Mouse (Mus musculus) forebrain, embryonic 12.5 days (tissue): ENCODE data around the gene Bmyc. TPM values are rescaled to one million over a fixed set of nuclear protein-coding genes. Genes with fewer than 3 reads are reported as not detected.
"Not testable (repeated sequence)": the region's sequence is repeated elsewhere in the genome, so short reads cannot be mapped to it uniquely, and the experiment has no call there.

Experiments used
- ATAC-seq: fragments of 200-750 bp; cut with Nextera tagmentation; 2 replicates; pipeline ENCODE4 v1.8.0; 2017; ENCODE audit warnings: moderate TSS enrichment; ENCODE audit not compliant: low FRiP score
- H3K27ac ChIP-seq: fragments of 300-500 bp; sonication (generic); 2 replicates; pipeline ENCODE4 v1.5.1; 2016; ENCODE audit warnings: mild to moderate bottlenecking
- H3K27me3 ChIP-seq: fragments of 300-500 bp; sonication (generic); 2 replicates; pipeline ENCODE4 v1.6.1; 2016; ENCODE audit warnings: mild to moderate bottlenecking
- H3K36me3 ChIP-seq: fragments of 300-500 bp; sonication (generic); replicated peaks from 2 replicates; pipeline ENCODE4 v1.6.1; 2016; ENCODE audit warnings: mild to moderate bottlenecking
- H3K4me1 ChIP-seq: fragments of 300-500 bp; sonication (generic); 2 replicates; pipeline ENCODE4 v1.6.1; 2016
- H3K4me2 ChIP-seq: fragments of 300-500 bp; sonication (generic); 2 replicates; pipeline ENCODE4 v1.6.1; 2016; ENCODE audit warnings: mild to moderate bottlenecking, moderate library complexity
- H3K4me3 ChIP-seq: fragments of 300-500 bp; sonication (generic); replicated peaks from 2 replicates; pipeline ENCODE4 v1.5.1; 2016; ENCODE audit warnings: mild to moderate bottlenecking
- H3K9ac ChIP-seq: fragments of 300-500 bp; sonication (generic); 2 replicates; pipeline ENCODE4 v1.6.1; 2016; ENCODE audit warnings: mild to moderate bottlenecking
- H3K9me3 ChIP-seq: fragments of 300-500 bp; sonication (generic); 2 replicates; pipeline ENCODE4 v1.6.1; 2016
- WGBS: fragments of 180-500 bp; shearing (Covaris S2); methylation state at CpG from one replicate; pipeline ENCODE4 v1.1.7; 2016; 5-methylcytosine and 5-hydroxymethylcytosine counted together
- polyA plus RNA-seq: library from polyadenylated mRNA; unstranded; fragments of >200 nt; fragmentation: Nextera tagmentation; extraction: Ambion mirVana; gene quantifications from 2 replicates; pipeline ENCODE4 v1.2.1, GENCODE M21; 2016

Bmyc gene
- polyA plus RNA-seq, 1 experiment from 2014 or later, result 81.0 TPM

DNA sequence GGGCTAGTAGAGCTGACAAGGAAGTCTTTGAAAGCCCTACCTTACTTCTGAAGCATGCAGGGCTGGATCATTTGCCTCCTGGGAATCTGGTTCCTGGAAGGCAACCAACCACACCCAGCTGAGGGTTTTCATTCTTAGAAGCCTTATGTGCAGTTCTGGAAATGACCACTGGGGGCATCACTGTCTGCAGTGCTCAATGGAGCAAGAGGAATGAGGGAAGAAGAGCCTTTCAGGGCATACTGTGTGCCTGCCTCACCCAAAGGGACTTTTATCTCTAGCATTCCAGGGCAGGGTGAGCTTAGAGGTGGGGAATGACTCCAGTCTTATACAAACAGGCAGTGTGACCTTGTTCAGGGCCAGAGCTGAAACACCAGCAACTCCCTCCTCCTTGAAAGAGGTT is 11.9 kb upstream of the Bmyc start:
- no peaks in the 10 kb centered on the region for H3K36me3 ChIP-seq
- no peak for ATAC-seq
- H3K4me3 ChIP-seq, result no peak overlapping the region
- no peaks in the 10 kb centered on the region for H3K4me1 ChIP-seq
- H3K4me2 ChIP-seq, result no peak overlapping the region
- no peaks in the 10 kb centered on the region for H3K9me3 ChIP-seq
- H3K27me3 ChIP-seq, result no peaks in the 10 kb centered on the region
- no peak overlapping the region for H3K27ac ChIP-seq
- H3K9ac ChIP-seq, result no peak overlapping the region

DNA sequence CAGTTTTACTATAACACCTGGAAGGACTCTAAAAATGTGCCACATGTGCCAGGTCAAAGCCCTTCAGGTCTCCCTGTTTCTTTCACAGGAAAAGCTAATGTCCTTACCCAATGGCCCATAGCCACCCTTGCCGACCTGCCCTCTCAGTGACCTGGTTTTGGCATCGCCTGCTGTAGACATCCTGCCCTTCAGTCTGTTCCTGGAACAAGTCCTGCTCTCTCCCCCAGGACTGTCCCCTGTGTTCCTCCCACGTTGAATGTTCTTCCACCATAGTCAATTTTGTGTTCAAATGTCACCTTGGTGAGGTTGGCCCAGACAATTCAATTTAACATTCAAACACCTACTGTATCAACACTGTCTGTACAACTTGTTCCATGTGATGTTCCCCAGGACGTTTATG is 9.6 kb upstream of the Bmyc start:
- H3K4me2 ChIP-seq, result no peak overlapping the region
- no peaks in the 10 kb centered on the region for H3K4me1 ChIP-seq
- no peak overlapping the region for H3K9ac ChIP-seq
- 0 out of 2 replicates have a peak, but pooled peaks cover 9% of the 10 kb centered on the region for H3K27me3 ChIP-seq
- H3K9me3 ChIP-seq, result no peaks in the 10 kb centered on the region
- ATAC-seq, result no peak
- whole genome bisulfite sequencing, result 74% methylated on average over 4 of the region's 4 CpGs
- H3K27ac ChIP-seq, result no peak overlapping the region
- H3K36me3 ChIP-seq, result no peaks in the 10 kb centered on the region
- no peak overlapping the region for H3K4me3 ChIP-seq

DNA sequence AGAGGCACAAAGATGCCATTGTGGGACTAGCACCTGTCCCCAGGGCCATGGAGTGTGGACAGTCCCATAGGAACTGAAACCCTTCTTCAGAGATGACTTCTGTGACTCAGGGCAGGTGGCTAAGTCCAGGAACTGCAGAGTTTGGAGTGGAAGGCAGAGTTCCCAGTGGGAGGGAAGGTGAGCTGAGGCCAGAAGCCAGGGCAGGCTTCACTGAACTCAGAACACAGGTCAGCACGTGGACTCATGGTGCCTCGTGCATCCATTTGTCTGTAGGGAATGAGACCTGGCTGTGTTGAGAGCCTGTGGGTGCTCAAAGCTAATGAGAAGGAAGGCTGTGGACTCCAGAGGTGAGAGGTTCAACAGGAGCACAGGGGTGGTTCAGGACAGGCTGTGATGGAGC is 7.8 kb upstream of the Bmyc start:
- no peaks in the 10 kb centered on the region for H3K9me3 ChIP-seq
- H3K4me3 ChIP-seq, result no peak overlapping the region
- WGBS, result 83% methylated on average over 2 of the region's 2 CpGs
- no peak overlapping the region for H3K4me2 ChIP-seq
- no peak overlapping the region for H3K9ac ChIP-seq
- no peak overlapping the region for H3K27ac ChIP-seq
- 0 out of 2 replicates have a peak, but pooled peaks cover 9% of the 10 kb centered on the region for H3K27me3 ChIP-seq
- H3K4me1 ChIP-seq, result no peaks in the 10 kb centered on the region
- ATAC-seq, result no peak
- H3K36me3 ChIP-seq, result no peaks in the 10 kb centered on the region

DNA sequence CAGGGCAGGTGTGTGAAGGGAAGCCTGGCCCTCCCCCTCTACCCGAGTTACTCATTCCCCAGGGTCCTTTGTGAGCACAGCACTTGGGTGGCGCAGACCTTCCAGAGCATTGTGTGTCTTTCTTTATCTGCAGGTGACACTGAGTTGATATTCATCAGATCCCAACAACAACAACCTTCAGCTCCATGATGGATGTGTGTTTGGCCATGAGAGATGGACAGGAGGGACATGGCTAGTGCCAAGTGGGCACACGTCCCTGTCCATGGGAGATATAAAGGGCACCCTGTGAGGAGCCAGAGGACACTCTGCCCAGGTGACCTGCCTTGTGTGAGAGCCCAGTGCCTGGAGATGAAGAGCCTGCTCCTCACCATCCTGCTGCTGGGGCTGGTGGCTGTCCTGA is 6.8 kb upstream of the Bmyc start, which contains the start of gene Obp2a:
Gene Obp2a (plus strand): TSS at position 301 of the 400 bp plus-strand sequence.
- H3K9ac ChIP-seq, ATAC-seq: not testable (repeated sequence)
- 81% methylated on average over 3 of the region's 3 CpGs for WGBS

DNA sequence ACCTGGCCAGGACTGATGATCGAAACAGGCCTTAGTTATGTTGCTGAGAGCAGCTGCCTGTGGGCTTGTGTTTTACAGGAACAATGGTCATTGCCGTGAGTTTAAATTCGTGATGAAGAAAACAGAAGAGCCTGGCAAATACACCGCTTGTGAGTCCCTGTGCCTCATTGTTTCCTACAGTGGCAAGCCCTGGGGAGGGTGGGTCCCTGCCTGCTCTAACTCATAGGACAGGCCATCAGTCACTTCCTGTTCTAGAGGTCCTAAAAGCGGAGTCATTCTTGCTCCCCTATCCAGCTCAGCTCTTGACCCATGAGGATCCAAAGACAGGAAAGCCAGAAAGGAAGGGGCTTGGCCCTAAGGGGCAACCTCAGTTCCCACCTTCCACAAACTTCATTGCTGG is 5.5 kb upstream of the Bmyc start:
- H3K9ac ChIP-seq, result no peak overlapping the region
- 85% methylated on average over 5 of the region's 5 CpGs for WGBS
- H3K4me1 ChIP-seq, result no peaks in the 10 kb centered on the region
- H3K27ac ChIP-seq, result no peak overlapping the region
- no peak overlapping the region for H3K4me2 ChIP-seq
- no peaks in the 10 kb centered on the region for H3K36me3 ChIP-seq
- no peak overlapping the region for H3K4me3 ChIP-seq
- no peak for ATAC-seq
- H3K27me3 ChIP-seq, result 0 out of 2 replicates have a peak, but pooled peaks cover 9% of the 10 kb centered on the region
- H3K9me3 ChIP-seq, result no peaks in the 10 kb centered on the region

More for the DNA sequence above, 6.8 kb upstream of the Bmyc start, which contains the start of gene Obp2a:
- not testable (repeated sequence) for H3K4me3 ChIP-seq, H3K9me3 ChIP-seq, H3K4me2 ChIP-seq, H3K36me3 ChIP-seq, H3K27ac ChIP-seq, H3K27me3 ChIP-seq, H3K4me1 ChIP-seq

DNA sequence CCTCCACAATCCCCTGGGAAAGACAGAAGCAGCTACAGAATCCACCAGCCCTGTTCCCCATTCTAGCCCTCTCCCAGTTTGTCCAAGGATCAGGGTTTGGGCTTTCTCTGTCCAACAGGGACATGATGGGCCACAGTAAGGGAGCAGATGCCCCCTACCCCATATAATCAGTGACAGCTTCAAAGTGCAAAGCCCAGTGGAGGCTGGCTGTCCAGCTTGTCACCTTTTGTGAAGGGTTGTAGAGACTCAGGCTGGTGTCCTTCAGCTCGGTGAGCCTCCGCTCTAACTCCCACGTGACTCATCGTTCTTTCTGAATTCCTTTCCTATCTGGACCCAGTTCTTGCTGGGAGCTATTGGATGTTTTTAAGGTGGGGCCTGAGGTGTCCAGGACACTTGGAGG is 2.8 kb upstream of the Bmyc start:
- H3K9me3 ChIP-seq, result no peaks in the 10 kb centered on the region
- no peak overlapping the region for H3K4me2 ChIP-seq
- H3K36me3 ChIP-seq, result no peaks in the 10 kb centered on the region
- WGBS, result 87% methylated on average over 4 of the region's 4 CpGs
- no peak overlapping the region for H3K9ac ChIP-seq
- no peak for ATAC-seq
- no peak overlapping the region for H3K27ac ChIP-seq
- H3K4me1 ChIP-seq, result peaks cover 10% of the 10 kb centered on the region
- H3K27me3 ChIP-seq, result 0 out of 2 replicates have a peak, but pooled peaks cover 9% of the 10 kb centered on the region
- H3K4me3 ChIP-seq, result no peak overlapping the region

DNA sequence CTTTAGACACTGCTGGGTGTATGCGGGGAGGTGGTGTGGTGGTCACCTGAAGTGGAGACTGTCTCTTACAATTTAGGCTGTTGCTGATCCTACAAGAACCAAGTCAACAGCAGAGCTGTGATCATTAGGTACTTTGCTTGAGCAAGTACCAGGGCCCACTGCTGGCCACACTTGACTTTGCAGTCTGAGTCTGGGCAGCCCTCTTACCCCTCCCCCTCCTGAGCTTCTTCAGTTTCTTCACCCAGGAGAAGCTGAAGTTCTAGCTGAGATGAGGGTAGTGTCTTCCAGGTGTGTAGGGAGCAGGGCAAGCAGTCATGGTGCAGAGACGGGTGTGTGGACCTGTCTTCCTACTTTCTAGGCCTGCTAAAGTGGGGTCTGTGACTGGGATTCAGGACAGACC is 1.6 kb downstream of the Bmyc start:
- no peaks in the 10 kb centered on the region for H3K9me3 ChIP-seq

DNA sequence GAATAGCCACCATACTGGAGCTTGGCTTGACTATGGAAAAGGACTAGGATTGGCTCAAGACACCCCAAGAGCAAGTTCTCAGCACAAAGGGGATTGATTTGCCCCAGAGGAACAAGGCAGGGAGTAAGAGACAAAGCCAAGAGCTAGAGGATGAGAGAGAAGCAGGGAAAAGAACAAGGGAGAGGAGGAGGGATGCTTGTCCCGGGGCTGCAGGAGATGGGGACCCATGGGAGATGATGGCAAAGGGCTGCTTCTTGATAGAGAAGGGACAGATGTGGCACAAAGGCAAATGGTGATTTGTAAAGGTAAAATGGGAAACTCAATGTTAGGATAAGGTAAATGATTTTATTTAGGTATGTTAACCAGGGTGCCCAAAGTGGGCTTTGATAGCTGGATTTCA is 2.5 kb downstream of the Bmyc start:
- not testable (repeated sequence) for H3K9ac ChIP-seq, H3K27ac ChIP-seq
- 96% methylated on average over 1 of the region's 1 CpGs for WGBS

More for the DNA sequence above, 1.6 kb downstream of the Bmyc start:
- Histone ChIP-seq H3K27me3 (no peaks in the 10 kb centered on the region), H3K4me1 (peaks cover 18% of the 10 kb centered on the region), H3K4me2 (peak overlapping the region; percentile 8; the same call in 1 of the 2 replicates), H3K4me3 (no peak overlapping the region), H3K9ac (no peak overlapping the region), H3K27ac (no peak overlapping the region), H3K36me3 (no peaks in the 10 kb centered on the region)
- ATAC-seq, result no peak
- WGBS, result 83% methylated on average over 2 of the region's 2 CpGs

DNA sequence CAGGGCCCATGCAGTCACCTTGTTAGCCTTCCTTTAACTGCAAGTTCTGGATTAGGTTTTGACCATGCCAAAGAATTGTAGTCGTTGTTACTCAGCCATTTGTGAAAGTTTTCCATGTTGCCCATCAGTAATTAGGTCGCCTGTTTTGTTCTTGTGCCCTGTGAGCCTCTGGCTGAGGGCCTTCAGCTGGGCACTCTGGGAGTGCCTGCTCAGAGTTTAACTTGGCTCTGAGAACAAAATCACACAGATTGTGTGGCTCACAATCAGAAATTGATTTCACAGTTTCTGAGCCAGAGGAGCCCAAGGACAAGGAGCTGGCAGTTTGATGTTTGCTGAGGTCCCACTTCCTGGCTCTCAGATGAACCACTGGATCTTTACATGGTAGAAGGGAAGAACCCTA is 3.3 kb downstream of the Bmyc start:
- not testable (repeated sequence) for H3K9me3 ChIP-seq, H3K27ac ChIP-seq, H3K9ac ChIP-seq, H3K4me3 ChIP-seq, H3K4me2 ChIP-seq, H3K27me3 ChIP-seq, ATAC-seq, H3K36me3 ChIP-seq
- 75% methylated on average over 2 of the region's 2 CpGs for whole genome bisulfite sequencing
- peaks cover 18% of the 10 kb centered on the region for H3K4me1 ChIP-seq

More for the DNA sequence above, 2.5 kb downstream of the Bmyc start:
- not testable (repeated sequence) for H3K4me3 ChIP-seq, H3K4me2 ChIP-seq, H3K27me3 ChIP-seq, ATAC-seq, H3K9me3 ChIP-seq, H3K36me3 ChIP-seq
- H3K4me1 ChIP-seq, result peaks cover 18% of the 10 kb centered on the region

DNA sequence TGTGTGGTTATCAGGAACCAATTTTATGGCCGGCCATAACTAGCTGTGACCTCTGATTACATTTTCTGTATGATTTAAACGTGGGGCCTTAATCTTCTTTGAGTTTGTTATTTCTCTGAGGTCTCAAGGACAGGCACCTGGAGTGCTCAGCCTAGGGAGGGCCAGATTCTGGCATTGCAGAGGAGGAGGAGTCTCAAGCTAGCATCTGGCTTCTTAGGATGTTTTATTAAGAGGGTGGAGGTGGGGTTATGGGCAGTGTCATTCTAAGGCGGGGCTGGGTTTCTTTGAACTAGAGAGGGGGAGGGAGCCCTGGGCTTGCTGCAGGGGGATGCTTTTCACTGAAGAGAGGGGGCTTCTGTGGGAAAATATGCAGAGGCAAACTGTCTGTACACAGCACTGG is 5.1 kb downstream of the Bmyc start:
- not testable (repeated sequence) for H3K9me3 ChIP-seq, H3K4me3 ChIP-seq, H3K27ac ChIP-seq, ATAC-seq, H3K36me3 ChIP-seq, H3K27me3 ChIP-seq, H3K9ac ChIP-seq, H3K4me2 ChIP-seq
- peaks cover 18% of the 10 kb centered on the region for H3K4me1 ChIP-seq
- 40% methylated on average over 3 of the region's 3 CpGs for WGBS

DNA sequence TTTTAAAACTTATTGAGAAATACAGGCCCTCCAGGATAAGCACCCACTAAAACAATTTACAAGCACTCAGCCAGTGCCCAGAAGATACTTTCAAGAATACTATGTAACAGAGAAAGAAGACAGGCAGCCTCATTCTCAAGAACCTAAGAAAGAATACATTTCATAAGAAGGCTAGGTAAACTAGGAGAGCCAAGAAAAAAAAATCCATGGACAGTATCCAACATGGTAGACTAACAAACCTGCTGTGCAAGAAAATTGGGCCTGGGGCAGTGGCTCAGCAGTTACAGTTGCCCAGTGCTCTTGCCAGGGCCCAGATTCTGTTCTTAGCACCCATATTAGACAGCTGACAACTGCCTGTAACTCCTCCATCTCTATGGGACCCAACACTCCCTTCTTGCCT is 10.7 kb downstream of the Bmyc start:
- no peak for ATAC-seq
- Histone ChIP-seq H3K4me3 (no peak overlapping the region), H3K9ac (no peak overlapping the region), H3K27me3 (no peaks in the 10 kb centered on the region), H3K4me2 (no peak overlapping the region), H3K9me3 (0 out of 2 replicates have a peak, but pooled peaks cover 2% of the 10 kb centered on the region), H3K36me3 (no peaks in the 10 kb centered on the region), H3K4me1 (no peaks in the 10 kb centered on the region), H3K27ac (no peak overlapping the region)

DNA sequence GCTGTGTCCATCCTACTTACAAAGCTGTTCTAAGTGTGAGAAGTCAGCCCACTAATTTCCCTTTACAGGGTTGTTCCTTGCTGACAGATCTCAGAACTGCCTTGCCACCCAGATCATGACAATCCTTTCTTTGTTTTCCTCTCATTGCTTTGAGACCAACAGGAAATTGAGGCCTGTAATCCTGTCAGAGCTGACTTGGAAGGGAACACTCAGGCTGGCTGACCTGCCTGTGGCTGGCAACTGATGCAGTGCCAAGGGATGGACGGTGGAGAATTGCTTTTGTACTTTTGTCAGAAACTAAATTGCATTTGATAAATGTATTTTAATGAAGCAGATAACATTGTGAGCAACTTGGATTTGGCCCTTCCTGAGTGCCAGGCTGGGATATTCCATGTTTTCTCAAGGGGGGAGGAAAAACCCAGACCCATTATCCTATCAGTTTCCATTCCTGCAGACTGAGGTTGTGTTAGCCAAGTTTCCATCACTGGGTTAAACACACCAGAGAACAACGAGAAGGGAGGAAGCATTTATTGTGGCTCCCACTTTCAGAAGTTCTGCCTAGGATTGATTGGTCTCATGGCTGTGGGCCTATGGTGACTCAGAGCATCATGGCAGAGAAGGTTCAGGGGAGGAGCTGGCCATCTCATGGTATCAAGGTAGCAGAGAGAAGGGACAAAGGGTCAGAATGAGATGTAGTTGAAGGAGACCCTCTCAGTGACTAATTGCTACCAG is 26.8 kb downstream of the Bmyc start:
- WGBS, result 65% methylated on average over 2 of the region's 2 CpGs

DNA sequence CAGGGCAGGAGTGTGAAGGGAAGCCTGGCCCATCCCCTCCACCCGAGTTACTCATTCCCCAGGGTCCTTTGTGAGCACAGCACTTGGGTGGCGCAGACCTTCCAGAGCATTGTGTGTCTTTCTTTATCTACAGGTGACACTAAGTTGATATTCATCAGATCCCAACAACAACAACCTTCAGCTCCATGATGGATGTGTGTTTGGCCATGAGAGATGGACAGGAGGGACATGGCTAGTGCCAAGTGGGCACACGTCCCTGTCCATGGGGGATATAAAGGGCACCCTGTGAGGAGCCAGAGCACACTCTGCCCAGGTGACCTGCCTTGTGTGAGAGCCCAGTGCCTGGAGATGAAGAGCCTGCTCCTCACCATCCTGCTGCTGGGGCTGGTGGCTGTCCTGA is 30.2 kb downstream of the Bmyc start, which contains the start of gene Obp2b:
Gene Obp2b (plus strand): TSS at position 301 of the 400 bp plus-strand sequence.
- not testable (repeated sequence) for ATAC-seq, H3K4me3 ChIP-seq, H3K27me3 ChIP-seq, H3K4me1 ChIP-seq, H3K9ac ChIP-seq, H3K36me3 ChIP-seq, H3K9me3 ChIP-seq, H3K27ac ChIP-seq, H3K4me2 ChIP-seq
- 79% methylated on average over 3 of the region's 3 CpGs for WGBS

More for the DNA sequence above, 26.8 kb downstream of the Bmyc start:
- Histone ChIP-seq H3K27ac (no peak overlapping the region), H3K9ac (no peak overlapping the region), H3K27me3 (no peaks in the 10 kb centered on the region), H3K4me3 (no peak overlapping the region), H3K9me3 (no peaks in the 10 kb centered on the region), H3K4me1 (no peaks in the 10 kb centered on the region), H3K36me3 (no peaks in the 10 kb centered on the region), H3K4me2 (no peak overlapping the region)
- no peak for ATAC-seq
